Mouse (Mus musculus): ENCODE measurements around the gene Fads6.

Fads6 gene

GRCm38 (mm10) chr11:115300745-115301144 is 3.3 kb upstream of the Fads6 start:
- DNase-seq (ENCODE audit: low spot score): no peak

- no peak for DNase-seq (ENCODE audit: low spot score)
Observed at GRCm38 (mm10) chr11:115298160-115298559, 697 bp upstream of the Fads6 start.

- peak; percentile 43 for DNase-seq (ENCODE audit: low spot score)
Observed at GRCm38 (mm10) chr11:115296471-115297210, 822 bp downstream of the Fads6 start.

- DNase-seq (ENCODE audit: low spot score): no peak
Observed at GRCm38 (mm10) chr11:115295939-115296338, 1.5 kb downstream of the Fads6 start.

GRCm38 (mm10) chr11:115292631-115293375 is 4.7 kb downstream of the Fads6 start:
- DNase-seq (ENCODE audit: low spot score): no peak

- no peak for DNase-seq (ENCODE audit: low spot score)
Observed at GRCm38 (mm10) chr11:115291503-115291902, 6.0 kb downstream of the Fads6 start.

- DNase-seq (ENCODE audit: low spot score): peak; percentile 87
Observed at GRCm38 (mm10) chr11:115290919-115291318, 6.5 kb downstream of the Fads6 start.

- no peak for DNase-seq (ENCODE audit: low spot score)
Observed at GRCm38 (mm10) chr11:115290314-115290713, 7.1 kb downstream of the Fads6 start.

- DNase-seq (ENCODE audit: low spot score): no peak
Observed at GRCm38 (mm10) chr11:115289885-115290284, 7.6 kb downstream of the Fads6 start.

GRCm38 (mm10) chr11:115288305-115288704 is 9.2 kb downstream of the Fads6 start:
- no peak for DNase-seq (ENCODE audit: low spot score)

GRCm38 (mm10) chr11:115287386-115287785 is 10.1 kb downstream of the Fads6 start:
- DNase-seq (ENCODE audit: low spot score): no peak

- DNase-seq (ENCODE audit: low spot score): no peak
Observed at GRCm38 (mm10) chr11:115286201-115286993, 11.1 kb downstream of the Fads6 start.

GRCm38 (mm10) chr11:115285282-115285681 is 12.2 kb downstream of the Fads6 start:
- no peak for DNase-seq (ENCODE audit: low spot score)

GRCm38 (mm10) chr11:115283891-115284620 is 13.4 kb downstream of the Fads6 start:
- DNase-seq (ENCODE audit: low spot score): no peak

- no peak for DNase-seq (ENCODE audit: low spot score)
Observed at GRCm38 (mm10) chr11:115283486-115283765, 14.0 kb downstream of the Fads6 start.

GRCm38 (mm10) chr11:115282723-115283485 is 14.6 kb downstream of the Fads6 start:
- no peak for DNase-seq (ENCODE audit: low spot score)

- peak; percentile 42 for DNase-seq (ENCODE audit: low spot score)
Observed at GRCm38 (mm10) chr11:115282295-115282694, 15.2 kb downstream of the Fads6 start.

GRCm38 (mm10) chr11:115279726-115280125 is 17.7 kb downstream of the Fads6 start:
- DNase-seq (ENCODE audit: low spot score): no peak

- no peak for DNase-seq (ENCODE audit: low spot score)
Observed at GRCm38 (mm10) chr11:115278176-115278575, 19.3 kb downstream of the Fads6 start.

GRCm38 (mm10) chr11:115277604-115277975 is 19.9 kb downstream of the Fads6 start:
- no peak for DNase-seq (ENCODE audit: low spot score)
